Comparison of ENCODE assay signal across 8 mouse cellular contexts in the genomic region with DNA sequence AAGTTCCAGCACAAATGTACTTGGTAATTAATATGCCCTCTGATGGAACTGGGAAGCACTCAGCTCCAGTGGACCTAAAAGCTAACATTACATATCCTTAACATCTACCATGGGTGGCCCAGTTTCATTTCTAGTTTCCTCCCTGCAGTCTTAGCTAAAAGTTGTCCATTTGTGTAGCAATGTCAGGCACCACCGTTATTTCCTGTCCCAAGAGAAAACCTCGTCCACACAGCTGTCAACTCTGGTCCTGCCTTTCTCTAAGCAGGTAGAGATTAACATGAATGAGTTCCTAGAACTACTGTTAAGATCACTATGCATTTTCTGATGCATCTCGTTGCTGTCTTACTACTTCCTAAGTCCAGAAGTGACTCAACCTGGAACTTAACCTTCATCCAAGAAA. TPM values are rescaled to one million over a fixed set of nuclear protein-coding genes. Genes with fewer than 3 reads are reported as not detected.
A peak's percentile ranks its signal among the peaks of the same experiment; 100 is the strongest.
DNase-seq lines count a peak whose midpoint lies in the region; ATAC-seq lines count a peak whose summit lies in the region.

No protein-coding gene starts in this region.

- no peak overlapping the region; the same call in 1 of the 2 replicates for H3K9ac ChIP-seq in kidney, embryonic 14.5 days (ENCODE audit: low read depth, low read length)
- peak overlapping the region; percentile 22; the same call in 1 of the 2 replicates for H3K9ac ChIP-seq in embryonic facial prominence, embryonic 14.5 days (ENCODE audit: low read depth, low read length)
- no peak overlapping the region for H3K9ac ChIP-seq in limb, embryonic 11.5 days (ENCODE audit: low read length)
- H3K9ac ChIP-seq in neural tube, embryonic 13.5 days: no peak overlapping the region

- H3K4me1 ChIP-seq in kidney, embryonic 14.5 days (ENCODE audit: control insufficient read depth, insufficient read depth, low read length): peaks cover 9% of the 10 kb centered on the region; the same call in 1 of the 2 replicates
- peaks cover 10% of the 10 kb centered on the region; the same call in 1 of the 2 replicates for H3K4me1 ChIP-seq in embryonic facial prominence, embryonic 14.5 days (ENCODE audit: control insufficient read depth, insufficient read depth, low read length)
- H3K4me1 ChIP-seq in limb, embryonic 11.5 days (ENCODE audit: control insufficient read depth, insufficient read depth, low read length): 0 out of 2 replicates have a peak, but pooled peaks cover 2% of the 10 kb centered on the region
- peaks cover 31% of the 10 kb centered on the region for H3K4me1 ChIP-seq in neural tube, embryonic 13.5 days (replicated peaks)

- WGBS in kidney, embryonic 14.5 days: 66% methylated on average over 3 of the region's 3 CpGs
- WGBS in embryonic facial prominence, embryonic 14.5 days: 61% methylated on average over 3 of the region's 3 CpGs
- WGBS in limb, embryonic 11.5 days: 76% methylated on average over 3 of the region's 3 CpGs
- 76% methylated on average over 3 of the region's 3 CpGs for WGBS in neural tube, embryonic 13.5 days

- H3K36me3 ChIP-seq in kidney, embryonic 14.5 days (ENCODE audit: control insufficient read depth, insufficient read depth, low read length): peaks cover 19% of the 10 kb centered on the region
- H3K36me3 ChIP-seq in embryonic facial prominence, embryonic 14.5 days (ENCODE audit: control insufficient read depth, insufficient read depth, low read length): peaks cover 21% of the 10 kb centered on the region
- H3K36me3 ChIP-seq in limb, embryonic 11.5 days (ENCODE audit: control insufficient read depth, insufficient read depth, low read length): peaks cover 7% of the 10 kb centered on the region; the same call in 1 of the 2 replicates
- peaks cover 19% of the 10 kb centered on the region for H3K36me3 ChIP-seq in neural tube, embryonic 13.5 days

- DNase-seq in kidney, adult 11 months: no peak
- no peak for DNase-seq in embryonic facial prominence, embryonic 14.5 days (ENCODE audit: low spot score)
- no peak for DNase-seq in limb, embryonic 11.5 days (ENCODE audit: low spot score)
- no peak for DNase-seq in layer of hippocampus, adult 9-10 months (ENCODE audit: low spot score)
- no peak for DNase-seq in lung, postnatal 14 days
- no peak for DNase-seq in cerebellum, postnatal 14 days

- no peaks in the 10 kb centered on the region for H3K27me3 ChIP-seq in kidney, embryonic 14.5 days (ENCODE audit: control insufficient read depth, insufficient read depth, low read length)
- H3K27me3 ChIP-seq in embryonic facial prominence, embryonic 14.5 days (replicated peaks; ENCODE audit: control insufficient read depth, insufficient read depth, low read length): no peaks in the 10 kb centered on the region
- H3K27me3 ChIP-seq in limb, embryonic 11.5 days (ENCODE audit: control insufficient read depth, insufficient read depth, low read length): no peaks in the 10 kb centered on the region
- H3K27me3 ChIP-seq in neural tube, embryonic 13.5 days: no peaks in the 10 kb centered on the region

- no peak overlapping the region for H3K27ac ChIP-seq in kidney, embryonic 14.5 days (ENCODE audit: low read depth, low read length)
- no peak overlapping the region for H3K27ac ChIP-seq in embryonic facial prominence, embryonic 14.5 days (replicated peaks; ENCODE audit: low read depth, low read length)
- H3K27ac ChIP-seq in limb, embryonic 11.5 days (replicated peaks; ENCODE audit: low read depth, low read length): no peak overlapping the region
- H3K27ac ChIP-seq in neural tube, embryonic 13.5 days (replicated peaks): no peak overlapping the region

- peak overlapping the region; percentile 86; the same call in 1 of the 2 replicates for H3K4me3 ChIP-seq in kidney, embryonic 14.5 days (ENCODE audit: low read length)
- peak overlapping the region; percentile 83 for H3K4me3 ChIP-seq in embryonic facial prominence, embryonic 14.5 days (ENCODE audit: low read depth, low read length)
- no peak overlapping the region for H3K4me3 ChIP-seq in limb, embryonic 11.5 days (ENCODE audit: low read depth, low read length)
- H3K4me3 ChIP-seq in neural tube, embryonic 13.5 days: peak overlapping the region; percentile 80

- ATAC-seq in kidney, embryonic 14.5 days (ENCODE audit: low FRiP score, low TSS enrichment): no peak
- ATAC-seq in embryonic facial prominence, embryonic 14.5 days (ENCODE audit: low read depth): no peak
- no peak for ATAC-seq in limb, embryonic 11.5 days (ENCODE audit: insufficient number of reproducible peaks, low FRiP score, low TSS enrichment, low read depth)
- ATAC-seq in neural tube, embryonic 13.5 days (ENCODE audit: low read depth): no peak

- peak overlapping the region; percentile 72 for H3K4me2 ChIP-seq in kidney, embryonic 14.5 days (replicated peaks; ENCODE audit: low read depth, low read length)
- peak overlapping the region; percentile 78 for H3K4me2 ChIP-seq in embryonic facial prominence, embryonic 14.5 days (ENCODE audit: low read depth, low read length)
- peak overlapping the region; percentile 56; the same call in 1 of the 2 replicates for H3K4me2 ChIP-seq in limb, embryonic 11.5 days (ENCODE audit: low read depth, severe bottlenecking)
- peak overlapping the region; percentile 85 for H3K4me2 ChIP-seq in neural tube, embryonic 13.5 days

- no peaks in the 10 kb centered on the region for H3K9me3 ChIP-seq in kidney, embryonic 14.5 days (ENCODE audit: control insufficient read depth, low read length)
- no peaks in the 10 kb centered on the region for H3K9me3 ChIP-seq in embryonic facial prominence, embryonic 14.5 days (ENCODE audit: control insufficient read depth, low read length)
- H3K9me3 ChIP-seq in limb, embryonic 11.5 days (ENCODE audit: control insufficient read depth, low read length): no peaks in the 10 kb centered on the region
- H3K9me3 ChIP-seq in neural tube, embryonic 13.5 days: no peaks in the 10 kb centered on the region

RNA-seq across cellular contexts. Expression of gene Tfg, which starts 1.6 kb away (rescaled TPM):
- 160 and 166 TPM in 2 replicates for polyA plus RNA-seq in kidney, embryonic 14.5 days (2014; fragmentation: Nextera tagmentation; extraction: Ambion mirVana)
- polyA plus RNA-seq in embryonic facial prominence, embryonic 14.5 days (2014; fragmentation: Nextera tagmentation; extraction: Ambion mirVana): 157 and 159 TPM in 2 replicates
- 174 and 179 TPM in 2 replicates for polyA plus RNA-seq in limb, embryonic 11.5 days (2014; fragmentation: Nextera tagmentation; extraction: Ambion mirVana)
- 164 and 174 TPM in 2 replicates for polyA plus RNA-seq in neural tube, embryonic 13.5 days (2015; fragmentation: Nextera tagmentation; extraction: Ambion mirVana)
